Mouse (Mus musculus): ENCODE measurements around the gene Adh5. TPM values are rescaled to one million over a fixed set of nuclear protein-coding genes. Genes with fewer than 3 reads are reported as not detected.
A peak's percentile ranks its signal among the peaks of the same experiment; 100 is the strongest.

The Adh5 gene
- polyA plus RNA-seq, 1 experiment from 2014 or later: 51.7 TPM

GRCm38 (mm10) chr3:138481526-138482284, 38.8 kb downstream of the Adh5 start:
- Histone ChIP-seq H3K79me2 (ENCODE audit: inconsistent target) (peaks cover 100% of the 10 kb centered on the region), H3K4me3 (ENCODE audit: inconsistent target) (no peak overlapping the region), H3K36me3 (ENCODE audit: inconsistent target) (peaks cover 17% of the 10 kb centered on the region; the same call in 1 of the 2 replicates), H3K27ac (no peak overlapping the region)
- WGBS (ENCODE audit: missing documents): 81% methylated on average over 14 of the region's 14 CpGs

- H3K79me2 ChIP-seq (ENCODE audit: inconsistent target): peaks cover 100% of the 10 kb centered on the region
- WGBS (ENCODE audit: missing documents): 89% methylated on average over 2 of the region's 2 CpGs
- H3K4me3 ChIP-seq (ENCODE audit: inconsistent target): no peak overlapping the region
- no peak overlapping the region for H3K27ac ChIP-seq
- peaks cover 17% of the 10 kb centered on the region; the same call in 1 of the 2 replicates for H3K36me3 ChIP-seq (ENCODE audit: inconsistent target)
Observed at GRCm38 (mm10) chr3:138483240-138483639, 40.3 kb downstream of the Adh5 start.

GRCm38 (mm10) chr3:138488584-138489326, 45.9 kb downstream of the Adh5 start:
- peaks cover 51% of the 10 kb centered on the region for H3K79me2 ChIP-seq (ENCODE audit: inconsistent target)
- H3K36me3 ChIP-seq (ENCODE audit: inconsistent target): no peaks in the 10 kb centered on the region
- H3K4me3 ChIP-seq (ENCODE audit: inconsistent target): peak overlapping the region; percentile 65
- WGBS (ENCODE audit: missing documents): 2% methylated on average over 60 of the region's 61 CpGs
- H3K27ac ChIP-seq: peak overlapping the region; percentile 19; the same call in 1 of the 2 replicates

DNA sequence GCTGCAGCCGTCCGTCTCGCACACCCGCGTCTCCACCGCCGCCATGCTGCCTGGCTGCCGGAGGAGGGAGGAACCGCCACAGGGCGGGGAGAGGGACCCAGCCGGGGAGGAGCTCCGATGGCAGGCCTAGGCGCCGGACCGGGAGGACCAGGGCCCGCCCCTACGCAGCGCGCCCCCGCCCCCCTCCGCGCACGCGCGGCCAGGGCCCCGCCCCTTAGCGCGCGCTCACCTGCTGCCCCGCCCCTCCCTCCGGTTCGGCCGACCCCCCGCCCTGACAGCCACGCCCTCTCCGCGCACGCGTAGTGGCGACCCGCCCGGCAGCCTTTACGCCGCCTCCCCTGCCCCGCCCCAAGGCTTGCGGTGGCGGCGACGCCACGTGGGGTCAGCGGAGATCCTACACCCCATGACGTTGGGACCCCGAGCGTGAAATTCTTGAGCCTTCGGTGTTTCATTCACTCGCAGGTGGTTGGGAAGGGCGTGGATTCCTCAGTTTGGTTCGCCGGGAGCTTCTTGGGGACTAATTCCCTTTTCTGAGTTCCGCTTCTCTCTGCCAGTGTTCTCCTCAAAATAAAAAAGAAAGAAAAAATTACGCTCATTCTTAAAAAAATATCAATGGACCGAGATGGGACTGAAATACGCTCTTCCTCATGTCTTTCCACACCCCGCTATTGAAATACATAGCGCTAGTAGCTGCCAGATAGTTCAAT, 46.6 kb downstream of the Adh5 start, which contains the start of gene Metap1:
TSS of gene Metap1 (minus strand) at position 189 of the 707 bp plus-strand sequence.
- H3K79me2 ChIP-seq (ENCODE audit: inconsistent target): peaks cover 43% of the 10 kb centered on the region
- H3K27ac ChIP-seq: peak within 1 kb of the TSS; percentile 77
- H3K4me3 ChIP-seq (ENCODE audit: inconsistent target): peak within 1 kb of the TSS; percentile 65
- WGBS (ENCODE audit: missing documents): under 1% methylated on average over 16 of the region's 65 CpGs
- H3K36me3 ChIP-seq (ENCODE audit: inconsistent target): no peaks in the 10 kb centered on the region

DNA sequence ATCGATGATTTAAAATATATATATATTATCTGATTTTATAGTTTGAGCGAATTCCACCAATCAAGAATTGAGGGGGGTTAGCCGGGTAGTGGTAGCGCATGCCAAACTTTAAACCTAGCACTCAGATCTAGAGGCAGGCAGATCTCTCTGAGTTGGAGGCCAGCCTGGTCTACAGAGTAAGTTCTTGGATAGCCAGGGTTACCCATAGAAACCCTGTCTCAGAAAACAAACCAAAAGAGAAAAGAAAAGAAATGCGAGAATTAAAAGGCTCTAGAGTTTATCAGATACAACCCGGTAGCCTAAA, 47.1 kb downstream of the Adh5 start:
- peak overlapping the region; percentile 77 for H3K27ac ChIP-seq
- 17% methylated on average over 6 of the region's 6 CpGs for WGBS (ENCODE audit: missing documents)
- H3K36me3 ChIP-seq (ENCODE audit: inconsistent target): no peaks in the 10 kb centered on the region
- peak overlapping the region; percentile 56 for H3K4me3 ChIP-seq (ENCODE audit: inconsistent target)
- H3K79me2 ChIP-seq (ENCODE audit: inconsistent target): peaks cover 38% of the 10 kb centered on the region

- H3K79me2 ChIP-seq (ENCODE audit: inconsistent target): peaks cover 2% of the 10 kb centered on the region
- H3K27ac ChIP-seq: peak overlapping the region; percentile 77
- H3K36me3 ChIP-seq (ENCODE audit: inconsistent target): no peaks in the 10 kb centered on the region
- no peak overlapping the region for H3K4me3 ChIP-seq (ENCODE audit: inconsistent target)
- 13% methylated on average over 2 of the region's 3 CpGs for WGBS (ENCODE audit: missing documents)
Observed at GRCm38 (mm10) chr3:138493668-138494067, 50.8 kb downstream of the Adh5 start.

DNA sequence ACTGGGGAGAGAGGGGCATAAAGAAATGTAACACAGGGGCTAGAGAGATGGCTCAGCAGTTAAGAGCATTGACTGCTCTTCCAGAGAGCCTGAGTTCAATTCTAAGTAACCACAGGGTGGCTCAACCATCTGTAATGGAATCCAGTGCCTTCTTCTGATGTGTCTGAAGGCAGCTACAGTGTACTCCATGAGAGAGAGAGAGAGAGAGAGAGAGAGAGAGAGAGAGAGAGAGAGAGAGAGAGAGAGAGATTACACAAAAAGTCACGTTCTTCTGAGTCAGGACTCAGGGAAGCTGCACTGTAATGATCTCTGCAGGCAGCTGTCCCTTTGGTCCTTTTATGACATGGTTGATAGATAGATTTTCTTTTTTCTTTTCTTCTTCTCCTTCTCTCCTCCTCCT, 51.7 kb downstream of the Adh5 start:
- no peaks in the 10 kb centered on the region for H3K36me3 ChIP-seq (ENCODE audit: inconsistent target)
- H3K27ac ChIP-seq: peak overlapping the region; percentile 77
- 27% methylated on average over 1 of the region's 1 CpGs for whole genome bisulfite sequencing (ENCODE audit: missing documents)
- H3K79me2 ChIP-seq (ENCODE audit: inconsistent target): no peaks in the 10 kb centered on the region
- no peak overlapping the region for H3K4me3 ChIP-seq (ENCODE audit: inconsistent target)

DNA sequence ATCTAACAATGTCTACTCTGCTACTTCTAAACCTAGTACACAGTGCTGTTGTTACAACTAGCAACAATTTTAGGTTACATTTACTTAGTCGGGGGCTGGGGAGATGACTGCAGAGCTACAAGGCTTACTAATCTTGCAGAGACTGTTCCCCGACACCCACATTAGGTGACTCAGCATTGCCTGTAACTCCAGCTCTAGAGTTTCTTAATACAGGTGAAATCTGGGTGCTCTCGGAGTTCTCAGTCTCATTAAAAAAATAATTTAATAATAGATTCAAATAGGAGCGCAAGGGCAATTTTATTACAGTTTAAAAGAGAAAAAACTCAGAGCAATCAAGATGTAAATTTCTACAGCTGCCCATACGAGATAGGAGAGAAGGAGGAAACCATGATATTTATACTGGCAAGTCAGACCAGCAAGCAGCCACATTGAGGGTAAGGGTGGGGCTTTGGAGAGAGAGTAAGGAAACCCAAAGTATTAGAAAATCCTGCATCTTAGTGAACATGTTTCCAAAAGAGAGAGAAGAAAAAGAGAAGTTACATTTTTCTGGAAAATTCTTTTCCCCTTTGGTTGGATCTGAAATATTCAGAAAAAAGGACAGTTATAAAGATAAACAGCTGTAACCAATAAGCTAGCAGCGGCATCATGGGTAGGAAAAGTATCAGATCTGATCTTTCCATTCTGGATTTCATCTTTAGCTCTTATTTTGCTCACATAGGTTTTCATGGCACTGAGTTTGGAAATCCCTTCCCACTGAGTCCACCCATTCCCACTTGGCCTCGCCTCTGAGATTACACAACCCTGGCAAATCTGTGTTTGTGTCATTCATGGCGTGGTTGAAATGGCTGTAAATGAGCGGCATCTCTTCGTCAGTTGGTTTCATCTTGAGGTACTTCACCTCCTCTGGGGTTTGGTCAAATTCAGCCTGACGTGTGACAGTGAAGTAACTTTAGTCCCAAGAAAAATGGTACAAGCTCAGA, 52.6 kb downstream of the Adh5 start:
- no peaks in the 10 kb centered on the region for H3K79me2 ChIP-seq (ENCODE audit: inconsistent target)
- WGBS (ENCODE audit: missing documents): 48% methylated on average over 11 of the region's 11 CpGs
- peak overlapping the region; percentile 77 for H3K27ac ChIP-seq
- H3K4me3 ChIP-seq (ENCODE audit: inconsistent target): no peak overlapping the region
- H3K36me3 ChIP-seq (ENCODE audit: inconsistent target): no peaks in the 10 kb centered on the region

DNA sequence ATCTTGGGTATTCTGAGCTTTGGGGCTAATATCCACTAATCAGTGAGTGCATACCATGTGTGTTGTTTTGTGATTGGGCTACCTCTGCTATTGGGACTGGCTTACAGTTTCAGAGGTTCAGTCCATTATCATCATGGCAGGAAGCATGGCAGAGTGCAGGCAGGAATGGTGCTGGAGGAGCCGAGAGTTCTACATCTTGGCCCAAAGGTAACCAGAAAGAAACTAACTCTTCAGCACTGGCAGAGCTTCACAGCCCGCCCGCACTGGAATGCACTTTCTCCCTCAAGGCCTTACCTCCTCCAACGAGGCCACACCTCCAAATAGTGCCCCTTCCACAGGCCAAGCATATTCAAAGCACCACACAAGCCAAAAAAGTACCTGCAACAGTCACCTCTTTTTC, 55.8 kb downstream of the Adh5 start:
- H3K4me3 ChIP-seq (ENCODE audit: inconsistent target): no peak overlapping the region
- H3K36me3 ChIP-seq (ENCODE audit: inconsistent target): no peaks in the 10 kb centered on the region
- 85% methylated on average over 1 of the region's 4 CpGs for WGBS (ENCODE audit: missing documents)
- H3K79me2 ChIP-seq (ENCODE audit: inconsistent target): no peaks in the 10 kb centered on the region
- no peak overlapping the region for H3K27ac ChIP-seq

DNA sequence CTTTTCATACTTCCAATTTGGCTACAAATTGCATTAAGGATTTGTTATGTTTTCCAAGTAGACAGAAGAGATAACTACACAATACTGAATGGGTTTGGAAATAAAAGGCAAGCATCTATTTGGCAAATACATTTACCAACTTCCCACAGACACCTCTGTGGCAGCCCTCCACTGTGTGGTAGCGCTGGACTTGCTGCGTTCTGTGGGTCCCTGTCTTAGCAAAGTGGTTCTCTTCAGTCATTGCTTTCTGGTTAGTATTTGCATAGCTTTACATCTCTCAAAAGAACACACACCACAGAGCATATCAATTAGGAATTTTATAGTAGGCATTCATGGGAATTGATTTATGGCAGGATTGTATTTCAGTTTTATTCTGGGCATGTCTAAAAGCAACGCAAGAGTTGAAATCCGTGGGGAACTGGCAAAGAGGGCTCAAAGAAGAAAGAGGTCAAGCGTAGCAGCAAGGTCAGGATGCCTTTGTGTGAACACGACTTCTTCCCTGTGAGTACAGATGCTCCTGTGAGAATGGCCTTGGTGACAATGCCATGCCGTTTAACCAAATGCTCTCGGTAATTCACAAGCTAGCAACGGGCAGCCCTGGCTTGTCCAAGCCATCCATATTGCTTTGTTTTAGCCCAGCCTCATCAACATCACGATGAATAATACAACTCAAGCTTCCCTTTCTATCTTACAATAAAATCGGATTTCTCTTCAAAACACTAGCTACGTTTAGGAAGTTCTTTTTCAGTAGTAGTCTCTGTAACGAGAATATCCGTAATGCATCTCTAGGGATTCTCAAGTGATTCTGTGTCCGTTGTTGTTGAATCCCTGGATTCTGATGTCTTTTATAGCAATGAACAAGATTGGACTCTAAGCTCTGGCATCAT, 57.2 kb downstream of the Adh5 start:
- WGBS (ENCODE audit: missing documents): 87% methylated on average over 15 of the region's 15 CpGs
- Histone ChIP-seq H3K36me3 (ENCODE audit: inconsistent target) (no peaks in the 10 kb centered on the region), H3K27ac (no peak overlapping the region), H3K79me2 (ENCODE audit: inconsistent target) (no peaks in the 10 kb centered on the region), H3K4me3 (ENCODE audit: inconsistent target) (no peak overlapping the region)

DNA sequence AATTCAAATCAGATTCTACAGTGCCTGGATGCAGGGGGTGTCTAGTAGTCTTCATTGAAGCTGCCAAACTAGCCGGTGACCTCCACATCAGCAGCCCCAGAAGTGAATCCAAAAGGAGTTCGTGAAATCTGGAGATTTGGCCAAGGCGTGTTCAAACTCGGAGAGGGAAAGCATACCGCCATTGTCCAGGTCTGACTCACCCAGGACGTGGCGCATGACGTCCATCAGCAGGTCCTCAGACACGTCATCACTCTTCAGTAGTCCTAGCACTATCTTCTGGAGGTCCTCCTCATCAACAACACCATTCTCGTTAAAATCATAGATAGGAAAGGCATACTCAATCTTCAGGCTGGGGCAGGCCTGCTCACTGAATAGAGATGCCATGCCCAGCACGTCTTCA, 60.9 kb downstream of the Adh5 start:
- Histone ChIP-seq H3K27ac (no peak overlapping the region), H3K79me2 (ENCODE audit: inconsistent target) (no peaks in the 10 kb centered on the region), H3K36me3 (ENCODE audit: inconsistent target) (no peaks in the 10 kb centered on the region), H3K4me3 (ENCODE audit: inconsistent target) (no peak overlapping the region)
- 96% methylated on average over 11 of the region's 11 CpGs for WGBS (ENCODE audit: missing documents)
